In genomic region chr12:99511644-99512043, GRCm38 (mm10) we compare ENCODE assay signal across 18 mouse cellular contexts.
"Had no signal": no experiment of that assay in that cellular context is flagged by ENCODE, and none has a peak within 500 bp of the region (broad histone marks: within the 10 kb centered on the region; RNA-seq: fewer than 3 reads in every experiment).

No protein-coding gene starts in this region.

- ATAC-seq: intestine, embryonic 16.5 days; liver, embryonic 12.5 days had no signal

- H3K27me3 ChIP-seq: limb, embryonic 13.5 days; liver, embryonic 12.5 days; liver, embryonic 15.5 days; lung, embryonic 15.5 days; neural tube, embryonic 13.5 days had no signal

- H3K36me3 ChIP-seq: limb, embryonic 10.5 days; liver, embryonic 12.5 days; liver, embryonic 15.5 days; lung, embryonic 15.5 days; neural tube, embryonic 13.5 days had no signal

- H3K27ac ChIP-seq: limb, embryonic 10.5 days; limb, embryonic 13.5 days; liver, embryonic 12.5 days; liver, embryonic 15.5 days; lung, embryonic 15.5 days had no signal

- H3K4me2 ChIP-seq: limb, embryonic 13.5 days; liver, embryonic 12.5 days; liver, embryonic 15.5 days; lung, embryonic 15.5 days; neural tube, embryonic 13.5 days had no signal

- H3K4me1 ChIP-seq: limb, embryonic 10.5 days; neural tube, embryonic 13.5 days had no signal

- DNase-seq: kidney, adult 18-20 months; kidney, adult 9 months; kidney, postnatal 14 days; kidney, postnatal 4 days; liver; lung, adult 18-20 months; lung, postnatal 10 days; lung, postnatal 36 days; thymus, adult 18-20 months; thymus, postnatal 36 days had no signal

- H3K4me3 ChIP-seq: limb, embryonic 10.5 days; limb, embryonic 13.5 days; liver, embryonic 12.5 days; liver, embryonic 15.5 days; lung, embryonic 15.5 days; myocyte; neural tube, embryonic 13.5 days had no signal

- H3K9ac ChIP-seq: limb, embryonic 13.5 days; liver, embryonic 12.5 days; liver, embryonic 15.5 days; lung, embryonic 15.5 days; neural tube, embryonic 13.5 days had no signal

- H3K9me3 ChIP-seq: limb, embryonic 10.5 days; liver, embryonic 12.5 days; liver, embryonic 15.5 days; lung, embryonic 15.5 days; neural tube, embryonic 13.5 days had no signal
